Mouse (Mus musculus) heart, embryonic 11.5 days (tissue): ENCODE data around the gene Zfp974. TPM values are rescaled to one million over a fixed set of nuclear protein-coding genes. Genes with fewer than 3 reads are reported as not detected.
A peak's percentile ranks its signal among the peaks of the same experiment; 100 is the strongest.
"Not testable (repeated sequence)": the region's sequence is repeated elsewhere in the genome, so short reads cannot be mapped to it uniquely, and the experiment has no call there.

Experiments used
- ATAC-seq: fragments of 200-750 bp; cut with Nextera tagmentation; replicated peaks from 2 replicates; pipeline ENCODE4 v1.8.0; 2017; ENCODE audit warnings: moderate library complexity; ENCODE audit not compliant: insufficient number of reproducible peaks, low FRiP score, low TSS enrichment
- H3K27ac ChIP-seq: fragments of 300-500 bp; sonication (generic); 2 replicates; pipeline ENCODE4 v1.5.1; 2014; ENCODE audit warnings: mild to moderate bottlenecking, low read depth, low read length
- H3K27me3 ChIP-seq: fragments of 300-500 bp; sonication (generic); 2 replicates; pipeline ENCODE4 v1.6.1; 2014; ENCODE audit warnings: mild to moderate bottlenecking, low read length, mixed read lengths; ENCODE audit not compliant: control insufficient read depth, insufficient read depth
- H3K36me3 ChIP-seq: fragments of 300-500 bp; sonication (generic); 2 replicates; pipeline ENCODE4 v1.6.1; 2014; ENCODE audit warnings: mild to moderate bottlenecking, low read length, moderate library complexity, mixed read lengths; ENCODE audit not compliant: control insufficient read depth, insufficient read depth
- H3K4me1 ChIP-seq: fragments of 300-500 bp; sonication (generic); 2 replicates; pipeline ENCODE4 v1.6.1; 2014; ENCODE audit warnings: low read length; ENCODE audit not compliant: control insufficient read depth, insufficient read depth
- H3K4me2 ChIP-seq: fragments of 300-500 bp; sonication (generic); 2 replicates; pipeline ENCODE4 v1.6.1; 2014; ENCODE audit warnings: mild to moderate bottlenecking, moderate library complexity
- H3K4me3 ChIP-seq: fragments of 300-500 bp; sonication (generic); 2 replicates; pipeline ENCODE4 v1.5.1; 2014; ENCODE audit warnings: low read depth, low read length
- H3K9ac ChIP-seq: fragments of 300-500 bp; sonication (generic); 2 replicates; pipeline ENCODE4 v1.6.1; 2014; ENCODE audit warnings: mild to moderate bottlenecking, low read depth, low read length, moderate library complexity
- H3K9me3 ChIP-seq: fragments of 300-500 bp; sonication (generic); replicated peaks from 2 replicates; pipeline ENCODE4 v1.6.1; 2016; ENCODE audit warnings: low read length; ENCODE audit not compliant: control insufficient read depth
- WGBS: fragments of 180-500 bp; shearing (Covaris S2); extraction: QIAGEN DNeasy Blood & Tissue Kit; methylation state at CpG from one replicate; pipeline ENCODE4 v1.1.7; 2014; ENCODE audit not compliant: insufficient replicate concordance; 5-methylcytosine and 5-hydroxymethylcytosine counted together
- polyA plus RNA-seq: library from polyadenylated mRNA; unstranded; fragments of >200 nt; fragmentation: Nextera tagmentation; extraction: Ambion mirVana; gene quantifications from 2 replicates; pipeline ENCODE4 v1.2.1, GENCODE M21; 2014

Gene Zfp974
- polyA plus RNA-seq, result 7.5 and 8.1 TPM in 2 replicates

GRCm38 (mm10) chr7:27928818-27929695, at the start of gene Zfp974:
TSS of gene Zfp974 (minus strand) at chr7:27929460.
- H3K4me1 ChIP-seq, result peaks cover 6% of the 10 kb centered on the region; the same call in 1 of the 2 replicates
- H3K27me3 ChIP-seq, result no peaks in the 10 kb centered on the region
- peak within 1 kb of the TSS; percentile 76 for H3K4me3 ChIP-seq
- H3K9ac ChIP-seq, result peak within 1 kb of the TSS; percentile 86
- no peaks in the 10 kb centered on the region for H3K36me3 ChIP-seq
- peak; percentile 72 for ATAC-seq
- WGBS, result 5% methylated on average over 40 of the region's 40 CpGs
- 0 out of 2 replicates have a peak within 1 kb of the TSS, but pooled peaks have one; percentile 47 for H3K27ac ChIP-seq
- no peaks in the 10 kb centered on the region for H3K9me3 ChIP-seq
- peak within 1 kb of the TSS; percentile 81 for H3K4me2 ChIP-seq

GRCm38 (mm10) chr7:27949451-27949850, 20.2 kb upstream of the Zfp974 start:
- not testable (repeated sequence) for ATAC-seq, H3K9ac ChIP-seq, H3K4me3 ChIP-seq, H3K4me1 ChIP-seq, H3K9me3 ChIP-seq, H3K27ac ChIP-seq, H3K36me3 ChIP-seq, H3K27me3 ChIP-seq, H3K4me2 ChIP-seq
- WGBS, result 86% methylated on average over 13 of the region's 13 CpGs

DNA sequence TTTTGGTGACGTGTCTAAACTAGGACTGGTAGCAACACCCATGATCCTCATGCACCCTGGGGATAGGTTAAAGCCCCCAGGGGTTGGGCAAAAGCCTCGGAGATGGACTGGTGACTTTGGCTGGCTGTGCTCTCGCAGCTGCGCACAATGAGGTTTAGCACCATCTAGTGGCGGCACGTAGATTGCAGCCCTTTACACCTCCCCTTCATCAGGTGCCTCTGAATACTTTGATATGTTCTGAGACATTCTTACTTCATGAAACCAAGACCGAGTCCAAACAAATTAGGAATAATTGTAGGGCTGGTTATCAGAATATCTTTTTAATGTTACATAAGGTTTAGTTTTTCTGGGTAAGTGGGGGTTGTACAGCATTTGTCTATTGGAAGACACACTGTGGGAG, 12.6 kb upstream of the Zfp974 start:
- not testable (repeated sequence) for H3K9ac ChIP-seq, ATAC-seq, H3K4me2 ChIP-seq, H3K4me3 ChIP-seq, H3K27me3 ChIP-seq, H3K4me1 ChIP-seq, H3K36me3 ChIP-seq, H3K9me3 ChIP-seq, H3K27ac ChIP-seq
- 53% methylated on average over 5 of the region's 7 CpGs for WGBS

DNA sequence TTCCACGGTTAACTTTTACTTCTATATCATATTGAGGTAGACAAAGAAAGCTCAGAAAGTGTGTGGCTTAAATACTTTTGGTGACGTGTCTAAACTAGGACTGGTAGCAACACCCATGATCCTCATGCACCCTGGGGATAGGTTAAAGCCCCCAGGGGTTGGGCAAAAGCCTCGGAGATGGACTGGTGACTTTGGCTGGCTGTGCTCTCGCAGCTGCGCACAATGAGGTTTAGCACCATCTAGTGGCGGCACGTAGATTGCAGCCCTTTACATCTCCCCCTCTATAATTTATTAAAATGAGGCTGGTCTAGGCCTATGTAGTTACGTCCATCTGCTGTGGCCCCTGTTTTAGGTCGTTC, 4.5 kb upstream of the Zfp974 start:
- H3K27me3 ChIP-seq, ATAC-seq, H3K9ac ChIP-seq, H3K4me1 ChIP-seq, H3K9me3 ChIP-seq, H3K36me3 ChIP-seq, H3K27ac ChIP-seq: not testable (repeated sequence)
- 33% methylated on average over 1 of the region's 9 CpGs for WGBS
- Histone ChIP-seq H3K4me2 (peak overlapping the region; percentile 57), H3K4me3 (peak overlapping the region; percentile 22; the same call in 1 of the 2 replicates)

DNA sequence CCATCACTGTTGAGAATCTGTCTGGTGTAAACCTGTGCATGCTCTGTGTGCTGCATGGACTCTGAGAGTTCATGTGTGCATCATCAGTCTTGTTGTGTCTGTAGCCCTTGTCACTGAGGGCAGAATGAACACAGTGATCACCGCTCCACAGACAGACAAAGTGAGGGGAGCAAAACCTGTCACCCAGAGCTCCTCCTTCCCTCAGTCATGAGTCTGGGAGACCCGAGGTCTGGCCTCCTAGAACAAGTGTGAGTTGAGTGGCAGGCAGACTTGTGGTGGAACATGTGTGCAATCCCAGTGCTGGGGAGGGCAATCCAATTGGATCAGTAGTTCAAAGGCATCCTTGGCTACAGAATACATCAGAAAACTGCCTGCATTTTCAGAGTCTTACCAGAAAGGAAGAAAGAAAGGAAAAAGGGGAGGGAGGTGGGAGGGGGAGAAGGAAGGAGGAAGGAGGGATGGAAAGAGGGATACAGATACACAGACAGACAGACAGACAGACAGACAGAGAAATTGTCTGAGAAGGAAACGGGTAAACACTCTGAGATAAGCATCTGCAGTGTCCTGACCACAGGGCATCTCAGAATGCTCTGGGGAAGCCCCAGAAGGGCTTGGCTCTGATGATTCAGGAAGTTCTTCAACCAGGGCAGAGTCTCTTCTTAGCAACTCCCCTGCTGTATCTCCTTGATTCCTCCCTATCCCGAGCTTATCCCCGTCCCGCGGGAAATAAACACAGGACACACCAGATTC, 4.0 kb upstream of the Zfp974 start:
- peak overlapping the region; percentile 57 for H3K4me2 ChIP-seq
- 0 out of 2 replicates have a peak, but pooled peaks have one; percentile 22 for ATAC-seq
- H3K9ac ChIP-seq, result peak overlapping the region; percentile 66; the same call in 1 of the 2 replicates
- H3K9me3 ChIP-seq, result no peaks in the 10 kb centered on the region
- H3K27me3 ChIP-seq, result no peaks in the 10 kb centered on the region
- peaks cover 5% of the 10 kb centered on the region; the same call in 1 of the 2 replicates for H3K4me1 ChIP-seq
- WGBS, result 21% methylated on average over 7 of the region's 7 CpGs
- no peak overlapping the region for H3K27ac ChIP-seq
- no peaks in the 10 kb centered on the region for H3K36me3 ChIP-seq
- H3K4me3 ChIP-seq, result peak overlapping the region; percentile 22; the same call in 1 of the 2 replicates

DNA sequence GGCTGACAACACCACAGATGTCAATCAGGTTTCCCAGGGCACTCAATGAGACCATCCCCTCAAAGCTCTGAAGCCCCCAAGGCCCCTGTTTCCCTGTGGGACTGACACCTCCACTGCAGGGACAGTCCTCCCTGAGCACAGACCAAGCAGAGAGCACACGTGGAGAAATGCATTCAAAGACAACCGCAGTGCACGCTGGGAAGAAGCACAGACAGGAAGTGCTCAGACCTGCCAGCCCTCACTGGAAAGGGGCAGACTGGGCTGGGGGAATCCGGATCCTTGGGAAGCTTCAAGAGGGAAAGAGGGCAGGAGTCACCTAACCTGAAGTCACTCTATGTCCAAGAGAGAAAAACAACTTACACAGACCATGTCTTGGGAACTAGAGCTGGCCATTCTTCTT, 2.2 kb downstream of the Zfp974 start:
- H3K4me1 ChIP-seq, H3K4me2 ChIP-seq, H3K27ac ChIP-seq, H3K9ac ChIP-seq, ATAC-seq, H3K36me3 ChIP-seq, H3K27me3 ChIP-seq, H3K4me3 ChIP-seq, H3K9me3 ChIP-seq: not testable (repeated sequence)
- WGBS, result 38% methylated on average over 4 of the region's 4 CpGs

GRCm38 (mm10) chr7:27910952-27911351, 18.3 kb downstream of the Zfp974 start:
- not testable (repeated sequence) for H3K27me3 ChIP-seq, H3K9me3 ChIP-seq, H3K9ac ChIP-seq, H3K4me2 ChIP-seq, H3K4me1 ChIP-seq, H3K4me3 ChIP-seq, ATAC-seq, H3K27ac ChIP-seq
- H3K36me3 ChIP-seq, result peaks cover 13% of the 10 kb centered on the region
- 83% methylated on average over 3 of the region's 4 CpGs for WGBS

DNA sequence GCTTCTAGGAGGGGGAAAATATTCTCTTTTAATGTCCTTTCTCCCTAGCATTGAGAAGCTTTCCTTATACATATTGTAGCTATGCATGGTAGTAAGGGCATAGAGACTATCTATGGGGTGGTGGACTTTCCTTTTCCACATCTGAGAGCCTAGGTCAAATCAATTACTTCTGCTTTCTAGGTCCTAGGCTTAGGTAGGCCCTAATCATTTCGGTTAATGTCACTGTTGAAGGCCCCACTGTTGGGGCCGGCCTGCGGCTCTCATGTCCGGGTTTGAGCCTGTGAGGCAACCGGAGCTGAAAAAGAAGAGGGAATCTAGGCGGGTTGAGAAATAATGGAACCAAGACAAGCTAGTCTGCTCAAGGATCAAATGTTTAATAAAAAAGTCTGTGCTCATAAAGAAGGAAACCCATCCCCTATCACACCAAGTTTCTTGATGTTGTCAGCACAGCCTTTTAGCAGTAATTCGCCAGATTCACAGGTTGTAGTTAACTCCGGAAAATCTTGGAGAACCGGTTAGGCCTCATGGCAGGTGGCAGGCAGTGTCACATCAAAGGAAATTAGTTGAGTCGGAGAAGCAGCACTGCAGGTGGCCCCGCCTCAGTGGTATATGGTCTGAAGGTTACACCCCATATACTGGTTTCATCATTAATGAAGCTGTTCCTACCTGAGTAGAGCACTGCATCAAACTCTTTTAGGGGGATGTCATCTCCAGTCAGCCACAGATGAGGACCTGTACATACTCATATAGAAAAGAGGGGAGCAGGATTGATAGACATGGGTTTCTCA, 24.0 kb downstream of the Zfp974 start:
- peaks cover 5% of the 10 kb centered on the region; the same call in 1 of the 2 replicates for H3K36me3 ChIP-seq
- H3K27ac ChIP-seq, result no peak overlapping the region
- peaks cover 6% of the 10 kb centered on the region; the same call in 1 of the 2 replicates for H3K9me3 ChIP-seq
- H3K9ac ChIP-seq, result no peak overlapping the region
- no peaks in the 10 kb centered on the region for H3K4me1 ChIP-seq
- H3K27me3 ChIP-seq, result no peaks in the 10 kb centered on the region
- 63% methylated on average over 11 of the region's 11 CpGs for WGBS
- ATAC-seq, result no peak
- no peak overlapping the region for H3K4me3 ChIP-seq
- no peak overlapping the region for H3K4me2 ChIP-seq
